Mouse (Mus musculus) liver, embryonic 14.5 days (tissue): ENCODE results near the gene Usp5.

Experiments
- CTCF ChIP-seq: IDR thresholded peaks from 2 replicates; pipeline ENCODE4 v1.5.1; 2016; ENCODE audit warnings: antibody characterized with exemption, low read depth, control low read depth
- EP300 ChIP-seq: IDR thresholded peaks from 2 replicates; pipeline ENCODE4 v1.6.1; 2016; ENCODE audit warnings: antibody characterized with exemption, low read depth

DNA sequence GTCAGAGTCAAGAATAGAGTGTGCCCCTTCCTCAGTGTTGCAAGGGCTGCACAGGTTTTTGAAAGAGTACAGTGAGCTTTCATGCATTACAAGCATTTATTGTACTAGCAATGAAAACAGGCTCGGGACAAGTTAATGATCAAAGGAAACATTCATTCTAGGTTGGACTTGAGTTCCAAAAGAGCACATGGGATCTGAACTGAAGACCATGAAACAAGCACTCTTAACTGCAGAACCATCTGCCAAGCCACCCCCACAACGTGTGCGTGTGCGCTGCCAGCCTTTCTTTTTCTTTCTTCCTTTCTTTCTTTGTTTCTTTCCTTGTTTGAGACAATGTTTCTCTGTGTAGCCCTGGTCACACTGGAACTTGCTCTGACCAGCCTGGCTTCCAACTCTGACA, 33.5 kb downstream of the Usp5 start:
- TF ChIP-seq CTCF (no peak), EP300 (no peak)
